Mouse (Mus musculus): Measurements from ENCODE around the gene Abhd4. TPM values are rescaled to one million over a fixed set of nuclear protein-coding genes. Genes with fewer than 3 reads are reported as not detected.

Abhd4 gene
- polyA plus RNA-seq, 1 experiment from 2014 or later: 36.7 TPM

DNA sequence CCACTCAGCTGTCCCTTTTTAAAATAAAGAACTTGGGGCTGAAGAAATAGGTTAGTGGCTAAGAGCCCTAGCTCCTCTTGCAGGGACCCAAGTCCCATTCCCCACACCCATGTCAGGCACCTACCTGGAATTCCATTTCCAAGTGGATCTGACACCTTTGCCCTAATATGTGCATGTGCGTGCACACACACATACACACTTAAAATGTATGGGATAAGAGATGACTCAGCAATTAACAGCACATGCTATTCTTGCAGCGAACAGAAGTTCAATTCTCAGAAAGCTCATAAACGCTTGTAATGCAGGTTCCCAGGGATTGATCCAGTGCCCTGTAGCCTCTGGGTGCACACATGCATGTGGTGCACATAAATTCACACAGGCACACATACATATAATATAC, 15.6 kb downstream of the Abhd4 start:
- WGBS: 89% methylated on average over 3 of the region's 3 CpGs
- Histone ChIP-seq H3K4me1 (peaks cover 9% of the 10 kb centered on the region), H3K9me3 (replicated peaks) (no peaks in the 10 kb centered on the region), H3K36me3 (peaks cover 10% of the 10 kb centered on the region; the same call in 1 of the 2 replicates), H3K27me3 (ENCODE audit: low read depth, poor library complexity, severe bottlenecking) (no peaks in the 10 kb centered on the region), H3K4me3 (no peak overlapping the region), H3K27ac (replicated peaks) (no peak overlapping the region)
- DNase-seq (ENCODE audit: low spot score): no peak

DNA sequence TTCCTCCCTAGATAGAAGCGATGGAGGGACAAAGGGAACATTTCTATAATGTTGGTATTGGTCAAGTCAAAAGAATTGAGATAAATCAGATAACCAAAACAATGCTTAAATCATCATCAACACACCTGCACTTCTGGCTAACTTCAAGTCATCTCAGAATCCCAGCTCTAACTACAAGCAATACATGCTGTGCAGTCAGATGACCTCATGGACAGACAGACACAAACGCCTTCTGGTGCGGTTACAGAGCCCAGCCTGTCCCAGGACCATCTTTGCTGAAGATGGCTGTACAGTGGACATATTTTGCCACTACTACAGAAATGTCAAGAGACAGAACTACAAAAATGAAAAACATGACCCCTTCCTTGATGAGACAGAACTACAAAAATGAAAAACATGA, 16.4 kb downstream of the Abhd4 start:
- H3K27me3 ChIP-seq (ENCODE audit: low read depth, poor library complexity, severe bottlenecking): no peaks in the 10 kb centered on the region
- H3K27ac ChIP-seq (replicated peaks): no peak overlapping the region
- peaks cover 3% of the 10 kb centered on the region; the same call in 1 of the 2 replicates for H3K4me1 ChIP-seq
- peaks cover 10% of the 10 kb centered on the region; the same call in 1 of the 2 replicates for H3K36me3 ChIP-seq
- H3K9me3 ChIP-seq (replicated peaks): no peaks in the 10 kb centered on the region
- WGBS: 89% methylated on average over 3 of the region's 3 CpGs
- H3K4me3 ChIP-seq: no peak overlapping the region
- no peak for DNase-seq (ENCODE audit: low spot score)

DNA sequence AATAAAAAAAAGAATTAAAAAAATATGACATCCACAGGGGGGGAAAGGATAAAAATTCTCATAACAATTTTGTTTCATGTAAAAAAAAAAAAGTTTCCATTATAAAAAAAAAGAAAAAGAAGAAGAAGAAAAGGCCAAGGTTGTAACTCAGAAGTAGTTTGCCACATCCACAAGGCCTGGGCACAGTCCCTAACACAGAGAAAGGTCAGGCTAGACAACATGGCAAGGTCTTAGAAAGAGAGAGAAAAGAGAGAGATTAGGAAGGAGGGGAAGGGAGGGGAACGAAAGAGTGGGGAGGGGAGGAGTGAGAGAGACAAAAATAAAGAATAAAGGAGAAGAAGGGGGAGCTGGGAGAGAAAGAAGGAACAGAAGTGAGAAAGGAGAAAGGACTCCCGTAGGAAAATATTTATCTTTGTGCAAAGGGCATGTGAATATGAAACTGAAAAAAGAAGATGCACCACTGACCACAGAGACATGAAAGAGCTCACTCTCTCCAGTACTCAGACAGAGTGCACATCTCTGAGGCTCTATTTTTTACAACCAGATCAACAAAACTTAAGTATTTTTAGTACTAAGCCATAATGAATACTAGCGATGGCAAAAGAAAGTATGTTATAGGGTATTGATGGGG, 18.1 kb downstream of the Abhd4 start:
- Histone ChIP-seq H3K4me1 (peaks cover 3% of the 10 kb centered on the region; the same call in 1 of the 2 replicates), H3K27me3 (ENCODE audit: low read depth, poor library complexity, severe bottlenecking) (no peaks in the 10 kb centered on the region), H3K4me3 (no peak overlapping the region), H3K36me3 (peaks cover 10% of the 10 kb centered on the region; the same call in 1 of the 2 replicates), H3K9me3 (replicated peaks) (no peaks in the 10 kb centered on the region), H3K27ac (replicated peaks) (no peak overlapping the region)
- no peak for DNase-seq (ENCODE audit: low spot score)
- WGBS: 75% methylated on average over 3 of the region's 3 CpGs

GRCm38 (mm10) chr14:54272696-54273095, 18.7 kb downstream of the Abhd4 start:
- peaks cover 6% of the 10 kb centered on the region; the same call in 1 of the 2 replicates for H3K36me3 ChIP-seq

DNA sequence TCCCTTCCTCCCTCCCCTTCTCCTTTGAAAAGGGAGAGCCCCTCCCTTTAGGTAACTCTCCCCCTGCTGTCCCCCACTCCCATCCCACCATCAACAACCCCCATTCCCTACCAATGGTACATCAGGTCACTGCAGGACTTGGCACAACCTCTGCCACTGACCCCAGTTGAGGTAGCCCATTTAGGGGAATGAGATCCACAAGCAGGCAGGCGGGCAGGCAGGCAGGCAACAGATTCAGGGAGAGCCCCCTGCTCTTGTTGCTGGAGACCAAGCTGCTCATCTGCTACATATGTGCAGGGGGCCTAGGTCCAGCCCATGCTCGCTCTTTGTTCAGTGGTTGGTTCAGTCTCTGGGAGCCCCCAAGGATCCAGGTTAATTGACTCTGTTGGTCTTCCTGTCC, 22.5 kb downstream of the Abhd4 start:
- H3K4me3 ChIP-seq: no peak overlapping the region
- no peaks in the 10 kb centered on the region for H3K9me3 ChIP-seq (replicated peaks)
- 71% methylated on average over 2 of the region's 2 CpGs for WGBS
- DNase-seq (ENCODE audit: low spot score): no peak
- no peaks in the 10 kb centered on the region for H3K27me3 ChIP-seq (ENCODE audit: low read depth, poor library complexity, severe bottlenecking)
- no peak overlapping the region for H3K27ac ChIP-seq (replicated peaks)
- peaks cover 2% of the 10 kb centered on the region; the same call in 1 of the 2 replicates for H3K4me1 ChIP-seq
- no peaks in the 10 kb centered on the region for H3K36me3 ChIP-seq

More at GRCm38 (mm10) chr14:54272696-54273095, 18.7 kb downstream of the Abhd4 start:
- Histone ChIP-seq H3K4me1 (peaks cover 3% of the 10 kb centered on the region; the same call in 1 of the 2 replicates), H3K9me3 (replicated peaks) (no peaks in the 10 kb centered on the region), H3K4me3 (no peak overlapping the region), H3K27me3 (ENCODE audit: low read depth, poor library complexity, severe bottlenecking) (no peaks in the 10 kb centered on the region), H3K27ac (replicated peaks) (no peak overlapping the region)
- WGBS: 81% methylated on average over 3 of the region's 3 CpGs
- DNase-seq (ENCODE audit: low spot score): no peak

GRCm38 (mm10) chr14:54284839-54285238, 30.9 kb downstream of the Abhd4 start, which contains the start of gene Olfr49:
TSS of gene Olfr49 (minus strand) at chr14:54284939.
- H3K9me3 ChIP-seq (replicated peaks): no peaks in the 10 kb centered on the region
- no peaks in the 10 kb centered on the region for H3K4me1 ChIP-seq
- H3K27me3 ChIP-seq (ENCODE audit: low read depth, poor library complexity, severe bottlenecking): no peaks in the 10 kb centered on the region
- H3K4me3 ChIP-seq: no peak within 1 kb of the TSS
- no peaks in the 10 kb centered on the region for H3K36me3 ChIP-seq
- no peak within 1 kb of the TSS for H3K27ac ChIP-seq (replicated peaks)
- DNase-seq (ENCODE audit: low spot score): no peak
- WGBS: 67% methylated on average over 1 of the region's 1 CpGs

GRCm38 (mm10) chr14:54300136-54300535, 46.1 kb downstream of the Abhd4 start:
- Histone ChIP-seq H3K4me3 (no peak overlapping the region), H3K9me3 (replicated peaks) (peaks cover 11% of the 10 kb centered on the region; the same call in 1 of the 2 replicates), H3K36me3 (no peaks in the 10 kb centered on the region), H3K27me3 (ENCODE audit: low read depth, poor library complexity, severe bottlenecking) (peaks cover 6% of the 10 kb centered on the region; the same call in 1 of the 2 replicates), H3K4me1 (no peaks in the 10 kb centered on the region), H3K27ac (replicated peaks) (no peak overlapping the region)
- DNase-seq (ENCODE audit: low spot score): no peak
- 86% methylated on average over 5 of the region's 5 CpGs for WGBS

GRCm38 (mm10) chr14:54300676-54301075, 46.7 kb downstream of the Abhd4 start:
- no peaks in the 10 kb centered on the region for H3K36me3 ChIP-seq
- H3K27ac ChIP-seq (replicated peaks): no peak overlapping the region
- H3K9me3 ChIP-seq (replicated peaks): peaks cover 11% of the 10 kb centered on the region; the same call in 1 of the 2 replicates
- peaks cover 6% of the 10 kb centered on the region; the same call in 1 of the 2 replicates for H3K27me3 ChIP-seq (ENCODE audit: low read depth, poor library complexity, severe bottlenecking)
- H3K4me1 ChIP-seq: no peaks in the 10 kb centered on the region
- DNase-seq (ENCODE audit: low spot score): no peak
- WGBS: 85% methylated on average over 3 of the region's 3 CpGs
- H3K4me3 ChIP-seq: no peak overlapping the region

DNA sequence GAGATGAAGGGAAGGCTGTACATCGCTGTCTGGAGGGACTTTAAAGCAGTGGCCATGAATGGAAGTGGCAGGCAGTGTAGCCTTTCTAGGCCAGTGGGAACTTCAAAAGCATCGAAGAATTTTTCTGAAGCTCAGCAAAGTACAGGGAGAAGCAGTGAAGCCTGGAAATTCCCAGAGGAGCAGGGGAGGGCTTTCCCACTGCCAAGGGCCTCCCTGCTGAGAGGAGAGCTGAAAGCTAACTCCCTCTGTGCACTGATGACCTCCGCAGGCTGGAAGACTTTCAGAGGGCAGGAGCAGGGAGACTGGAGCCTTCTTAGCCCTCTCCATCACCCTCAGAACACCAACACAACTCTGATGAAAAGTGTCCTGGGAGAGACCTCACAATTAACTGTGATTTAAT, 57.8 kb downstream of the Abhd4 start:
- Histone ChIP-seq H3K4me3 (no peak overlapping the region), H3K27me3 (ENCODE audit: low read depth, poor library complexity, severe bottlenecking) (no peaks in the 10 kb centered on the region), H3K4me1 (0 out of 2 replicates have a peak, but pooled peaks cover 4% of the 10 kb centered on the region), H3K27ac (replicated peaks) (no peak overlapping the region), H3K36me3 (no peaks in the 10 kb centered on the region), H3K9me3 (replicated peaks) (no peaks in the 10 kb centered on the region)
- WGBS: 36% methylated on average over 3 of the region's 3 CpGs
- DNase-seq (ENCODE audit: low spot score): no peak

Other genes with a start within 250 kb of the Abhd4 start
- gene Dad1, start 84 bp upstream of the Abhd4 start, polyA plus RNA-seq (2016; fragmentation: Nextera tagmentation; extraction: Ambion mirVana): 242 and 244 TPM in 2 replicates
- not detected in 2 replicates for gene Olfr49, start 30.8 kb downstream of the Abhd4 start, polyA plus RNA-seq (2016; fragmentation: Nextera tagmentation; extraction: Ambion mirVana)
- gene Oxa1l, start 106.6 kb downstream of the Abhd4 start, polyA plus RNA-seq (2016; fragmentation: Nextera tagmentation; extraction: Ambion mirVana): 48.0 and 54.1 TPM in 2 replicates
- gene Slc7a7, start 163.6 kb downstream of the Abhd4 start, polyA plus RNA-seq (2016; fragmentation: Nextera tagmentation; extraction: Ambion mirVana): 4.5 and 5.9 TPM in 2 replicates
- 205 and 211 TPM in 2 replicates for gene Mrpl52, start 172.7 kb downstream of the Abhd4 start, polyA plus RNA-seq (2016; fragmentation: Nextera tagmentation; extraction: Ambion mirVana)
- 56.0 and 70.5 TPM in 2 replicates for gene Mmp14, start 177.4 kb downstream of the Abhd4 start, polyA plus RNA-seq (2016; fragmentation: Nextera tagmentation; extraction: Ambion mirVana)
- 25.1 and 26.0 TPM in 2 replicates for gene Lrp10, start 209.9 kb downstream of the Abhd4 start, polyA plus RNA-seq (2016; fragmentation: Nextera tagmentation; extraction: Ambion mirVana)
- gene Rem2, start 221.9 kb downstream of the Abhd4 start, polyA plus RNA-seq (2016; fragmentation: Nextera tagmentation; extraction: Ambion mirVana): 18.6 and 29.8 TPM in 2 replicates

Data from midbrain, embryonic 10.5 days (tissue).